Mouse (Mus musculus) lung, postnatal 0 days (tissue): Measurements from ENCODE around the gene Dgcr2. TPM values are rescaled to one million over a fixed set of nuclear protein-coding genes. Genes with fewer than 3 reads are reported as not detected.

Experiments used
- ATAC-seq: fragments of 200-750 bp; cut with Nextera tagmentation; 2 replicates; pipeline ENCODE4 v1.8.0; 2017; ENCODE audit warnings: moderate library complexity
- DNase-seq: peaks from one replicate; pipeline ENCODE4 v3.0.0-alpha.2; 2016; ENCODE audit warnings: low spot score
- H3K27ac ChIP-seq: fragments of 300-500 bp; sonication (generic); 2 replicates; pipeline ENCODE4 v1.5.1; 2014; ENCODE audit warnings: antibody characterized with exemption, mild to moderate bottlenecking, low read length, mixed read lengths
- H3K27me3 ChIP-seq: fragments of 300-500 bp; sonication (generic); replicated peaks from 2 replicates; pipeline ENCODE4 v1.6.1; 2014; ENCODE audit warnings: low read length, mixed read lengths; ENCODE audit not compliant: insufficient read depth
- H3K36me3 ChIP-seq: fragments of 300-500 bp; sonication (generic); 2 replicates; pipeline ENCODE4 v1.6.1; 2014; ENCODE audit warnings: low read length, mixed read lengths; ENCODE audit not compliant: insufficient read depth
- H3K4me1 ChIP-seq: fragments of 300-500 bp; sonication (generic); 2 replicates; pipeline ENCODE4 v1.6.1; 2014; ENCODE audit warnings: antibody characterized with exemption, low read depth, low read length, mixed read lengths; ENCODE audit not compliant: insufficient read depth
- H3K4me2 ChIP-seq: fragments of 300-500 bp; sonication (generic); replicated peaks from 2 replicates; pipeline ENCODE4 v1.6.1; 2014; ENCODE audit warnings: low read depth, mild to moderate bottlenecking, low read length, moderate library complexity, mixed read lengths
- H3K4me3 ChIP-seq: fragments of 300-500 bp; sonication (generic); 2 replicates; pipeline ENCODE4 v1.5.1; 2014; ENCODE audit warnings: low read depth, low read length
- H3K9ac ChIP-seq: fragments of 300-500 bp; sonication (generic); replicated peaks from 2 replicates; pipeline ENCODE4 v1.6.1; 2014; ENCODE audit warnings: low read depth, mild to moderate bottlenecking
- H3K9me3 ChIP-seq: fragments of 300-500 bp; sonication (generic); 2 replicates; pipeline ENCODE4 v1.6.1; 2016; ENCODE audit warnings: low read length, mixed read lengths
- CTCF ChIP-seq: IDR thresholded peaks from 2 replicates; pipeline ENCODE4 v1.5.1; 2016; ENCODE audit warnings: antibody characterized with exemption, mild to moderate bottlenecking
- EP300 ChIP-seq: IDR thresholded peaks from 2 replicates; pipeline ENCODE4 v1.6.1; 2016; ENCODE audit warnings: antibody characterized with exemption, mild to moderate bottlenecking, control low read depth
- whole genome bisulfite sequencing: fragments of 180-500 bp; shearing (Covaris S2); extraction: QIAGEN DNeasy Blood & Tissue Kit; methylation state at CpG from one replicate; pipeline ENCODE4 v1.1.7; 2014; 5-methylcytosine and 5-hydroxymethylcytosine counted together
- polyA plus RNA-seq: library from polyadenylated mRNA; unstranded; fragments of >200 nt; fragmentation: Nextera tagmentation; extraction: Ambion mirVana; gene quantifications from 2 replicates; pipeline ENCODE4 v1.2.1, GENCODE M21; 2015

Dgcr2 gene
- polyA plus RNA-seq, 1 experiment from 2014 or later: 47.3 TPM

DNA sequence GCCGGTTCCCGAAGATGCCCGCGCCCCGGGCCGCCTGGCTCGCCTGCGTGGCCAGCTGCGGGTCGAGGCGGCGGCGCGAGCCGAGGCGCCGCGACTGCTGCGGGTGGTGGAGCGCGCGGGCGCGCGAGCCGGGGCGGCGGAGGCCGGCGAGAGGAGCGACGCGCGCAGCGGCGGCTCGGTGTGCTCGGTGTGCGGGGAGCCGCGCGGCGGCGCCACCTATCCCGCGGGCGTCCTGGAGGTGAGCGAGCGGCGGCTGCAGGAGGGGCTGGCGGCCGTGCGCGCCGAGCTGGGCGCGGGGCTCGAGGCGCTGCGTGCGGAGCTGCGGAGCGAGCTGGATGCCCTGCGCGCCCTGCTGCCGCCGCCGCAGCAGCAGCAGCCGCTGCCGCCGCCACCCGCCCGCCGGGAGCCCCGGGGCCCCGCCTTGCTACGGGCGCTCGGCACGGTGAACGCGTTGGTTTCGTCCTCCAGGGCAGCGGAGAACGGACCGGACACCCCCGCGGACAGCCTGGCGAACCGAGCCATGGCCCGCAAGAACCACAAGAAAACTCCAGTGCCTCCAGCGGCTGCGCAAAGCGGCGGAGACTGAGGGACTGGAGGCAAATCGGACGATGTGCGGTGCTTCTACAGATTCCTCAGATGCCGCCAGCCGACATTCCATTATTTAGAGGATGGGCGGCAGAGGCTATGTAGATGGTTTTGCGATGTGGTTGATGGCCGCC lies 64.5 kb downstream of the Dgcr2 start:
- DNase-seq: no peak
- Histone ChIP-seq H3K27ac (no peak overlapping the region), H3K27me3 (peaks cover 49% of the 10 kb centered on the region), H3K4me2 (peak overlapping the region; percentile 97), H3K4me1 (peaks cover 5% of the 10 kb centered on the region; the same call in 1 of the 2 replicates), H3K4me3 (peak overlapping the region; percentile 51), H3K36me3 (no peaks in the 10 kb centered on the region), H3K9me3 (no peaks in the 10 kb centered on the region), H3K9ac (no peak overlapping the region)
- TF ChIP-seq EP300 (no peak), CTCF (no peak)
- 0 out of 2 replicates have a peak, but pooled peaks have one; percentile 35 for ATAC-seq
- under 1% methylated on average over 52 of the region's 103 CpGs for WGBS

DNA sequence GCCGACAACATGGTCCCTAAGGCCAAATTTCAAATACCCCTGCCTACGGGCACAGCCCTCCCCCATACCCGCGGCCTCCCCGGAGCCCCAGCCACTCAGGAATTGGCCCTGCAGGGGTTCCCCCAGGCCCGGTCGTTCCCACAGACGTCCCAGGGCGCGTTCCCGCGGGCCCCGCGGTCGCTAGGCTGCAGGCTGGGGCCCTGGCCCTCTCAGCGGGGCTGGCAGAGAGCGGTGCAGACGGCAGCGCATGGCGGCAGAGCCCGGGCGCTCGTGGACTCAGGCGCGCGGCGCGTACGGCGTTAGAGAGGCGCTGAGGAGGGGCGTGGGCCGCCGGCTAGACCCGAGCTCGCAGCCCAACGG lies 65.1 kb downstream of the Dgcr2 start:
- peaks cover 5% of the 10 kb centered on the region; the same call in 1 of the 2 replicates for H3K4me1 ChIP-seq
- H3K4me2 ChIP-seq: peak overlapping the region; percentile 97
- H3K9ac ChIP-seq: no peak overlapping the region
- DNase-seq: no peak
- no peaks in the 10 kb centered on the region for H3K36me3 ChIP-seq
- TF ChIP-seq CTCF: no peak
- TF ChIP-seq EP300: no peak
- peaks cover 49% of the 10 kb centered on the region for H3K27me3 ChIP-seq
- 0% methylated on average over 28 of the region's 37 CpGs for WGBS
- H3K4me3 ChIP-seq: peak overlapping the region; percentile 51
- peak; percentile 33; the same call in 1 of the 2 replicates for ATAC-seq
- H3K9me3 ChIP-seq: no peaks in the 10 kb centered on the region
- H3K27ac ChIP-seq: no peak overlapping the region

DNA sequence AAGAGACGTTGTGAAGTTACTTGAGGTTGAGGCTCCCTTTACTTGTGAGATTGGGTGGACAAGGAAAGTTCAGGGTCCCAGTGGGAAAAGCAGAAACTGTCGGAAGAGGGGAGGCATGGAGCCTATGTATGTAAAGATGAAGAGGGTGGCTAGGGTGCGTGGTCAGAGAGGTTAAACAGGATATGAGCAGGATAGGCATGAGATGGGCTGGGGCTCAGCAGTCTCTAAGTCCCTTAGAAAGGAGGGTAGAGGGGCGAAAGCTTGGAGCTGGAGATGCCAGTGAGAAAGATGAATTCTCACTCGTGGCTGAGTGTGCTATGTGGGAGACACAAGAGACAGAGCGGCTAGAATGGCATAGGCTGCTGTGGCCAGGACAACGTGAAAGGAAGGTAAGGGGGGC lies 65.5 kb downstream of the Dgcr2 start, which contains the start of gene B830017H08Rik:
TSS of gene B830017H08Rik (plus strand) at position 301 of the 400 bp plus-strand sequence.
- no peak within 1 kb of the TSS for H3K27ac ChIP-seq
- no peak within 1 kb of the TSS for H3K9ac ChIP-seq
- H3K9me3 ChIP-seq: no peaks in the 10 kb centered on the region
- H3K4me1 ChIP-seq: peaks cover 5% of the 10 kb centered on the region; the same call in 1 of the 2 replicates
- H3K4me3 ChIP-seq: peak within 1 kb of the TSS; percentile 51
- H3K27me3 ChIP-seq: peaks cover 49% of the 10 kb centered on the region
- DNase-seq (no peak), ATAC-seq (no peak)
- peak within 1 kb of the TSS; percentile 97 for H3K4me2 ChIP-seq
- no peak for TF ChIP-seq CTCF
- no peak for TF ChIP-seq EP300
- H3K36me3 ChIP-seq: no peaks in the 10 kb centered on the region
- WGBS: 29% methylated on average over 7 of the region's 7 CpGs

DNA sequence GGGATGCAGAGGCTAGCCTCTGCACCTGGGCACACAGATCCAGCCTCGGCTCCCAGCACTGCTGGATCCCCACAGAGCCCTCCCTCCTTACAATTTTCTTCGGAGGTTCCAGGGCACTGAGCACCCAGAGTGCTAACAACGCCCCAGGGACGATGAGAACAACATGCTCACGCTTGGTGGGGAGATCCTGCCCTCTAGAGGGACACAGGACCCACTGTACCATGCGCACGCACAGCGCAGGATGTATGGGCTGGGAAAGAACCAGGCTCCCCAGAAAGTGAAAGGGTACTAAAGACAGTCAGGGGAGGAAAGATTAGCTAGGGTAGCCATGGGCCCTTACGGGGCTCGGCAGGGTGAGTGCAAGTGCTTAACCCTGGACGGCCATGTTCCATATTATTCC lies 66.6 kb downstream of the Dgcr2 start:
- H3K9ac ChIP-seq: no peak overlapping the region
- DNase-seq: no peak
- no peak overlapping the region for H3K4me3 ChIP-seq
- H3K36me3 ChIP-seq: no peaks in the 10 kb centered on the region
- H3K27me3 ChIP-seq: peaks cover 49% of the 10 kb centered on the region
- no peak overlapping the region for H3K27ac ChIP-seq
- no peak overlapping the region for H3K4me2 ChIP-seq
- H3K4me1 ChIP-seq: peaks cover 5% of the 10 kb centered on the region; the same call in 1 of the 2 replicates
- WGBS: 15% methylated on average over 11 of the region's 11 CpGs
- no peaks in the 10 kb centered on the region for H3K9me3 ChIP-seq
- peak; percentile 52 for TF ChIP-seq CTCF
- no peak for TF ChIP-seq EP300
- no peak for ATAC-seq

DNA sequence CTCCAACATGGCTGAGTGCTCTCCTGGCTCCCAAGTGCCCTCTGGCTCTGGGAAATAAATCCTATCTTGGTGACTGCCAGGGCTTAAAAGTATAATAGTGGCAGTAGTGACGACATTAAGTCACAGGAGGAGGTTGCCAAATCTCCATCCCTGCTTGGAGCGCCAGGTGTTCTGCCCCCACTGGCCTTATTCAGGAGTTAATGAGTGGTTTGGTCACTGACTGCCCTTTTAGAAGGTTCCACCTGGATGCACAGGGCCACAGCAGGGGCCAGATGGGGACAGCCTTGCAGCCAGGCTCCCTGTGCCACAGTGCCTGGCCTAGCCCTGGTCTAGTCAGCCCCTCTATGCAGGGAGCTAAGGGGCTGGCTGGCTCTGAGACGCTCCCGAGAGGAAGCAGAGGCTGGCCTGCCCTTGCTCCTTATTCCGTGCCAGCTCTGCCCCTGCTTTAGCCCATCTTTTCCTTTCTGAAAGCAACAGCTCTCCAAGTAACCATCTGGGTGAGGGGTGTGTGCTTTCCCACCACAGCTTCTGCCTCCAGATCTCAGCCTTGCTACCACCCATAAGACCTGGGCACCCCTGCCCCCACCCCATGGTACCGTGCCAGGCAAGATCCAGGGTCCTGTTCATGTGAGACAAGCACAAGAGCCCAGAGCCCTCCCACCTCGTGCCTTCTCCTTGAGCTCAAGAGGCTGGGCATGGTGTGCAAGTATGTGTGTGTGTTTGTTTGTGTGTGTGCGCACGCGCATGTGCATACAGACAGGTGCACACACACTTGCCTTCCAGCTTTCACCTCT lies 67.8 kb downstream of the Dgcr2 start:
- Histone ChIP-seq H3K4me2 (no peak overlapping the region), H3K4me3 (no peak overlapping the region), H3K4me1 (peaks cover 5% of the 10 kb centered on the region; the same call in 1 of the 2 replicates), H3K27me3 (peaks cover 48% of the 10 kb centered on the region), H3K36me3 (no peaks in the 10 kb centered on the region), H3K9ac (no peak overlapping the region), H3K9me3 (no peaks in the 10 kb centered on the region), H3K27ac (no peak overlapping the region)
- no peak for TF ChIP-seq CTCF
- TF ChIP-seq EP300: no peak
- DNase-seq (no peak), ATAC-seq (no peak)
- WGBS: 67% methylated on average over 10 of the region's 10 CpGs

DNA sequence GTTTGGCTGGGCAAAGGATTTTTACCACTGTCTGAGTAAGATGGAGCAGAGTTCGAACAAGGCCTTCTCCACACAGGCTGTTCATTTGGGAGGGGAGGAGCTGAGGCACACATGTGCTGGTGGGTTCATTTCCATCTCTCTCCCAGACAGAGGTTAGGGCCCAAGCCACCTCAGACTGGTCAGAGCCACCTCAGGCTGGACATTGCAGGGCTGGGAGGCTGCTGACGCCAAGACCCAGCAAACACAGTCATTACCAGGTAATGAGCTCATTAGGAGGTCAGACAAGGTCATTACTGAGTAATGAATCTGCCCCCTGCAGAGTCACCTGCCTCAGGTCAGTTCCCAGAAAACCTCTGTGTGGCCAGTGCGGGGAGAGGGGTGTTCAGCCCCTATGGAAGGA lies 69.5 kb downstream of the Dgcr2 start:
- H3K9ac ChIP-seq: no peak overlapping the region
- peaks cover 31% of the 10 kb centered on the region for H3K27me3 ChIP-seq
- ATAC-seq: no peak
- DNase-seq: no peak
- H3K9me3 ChIP-seq: no peaks in the 10 kb centered on the region
- 63% methylated on average over 3 of the region's 3 CpGs for WGBS
- H3K4me1 ChIP-seq: peaks cover 5% of the 10 kb centered on the region; the same call in 1 of the 2 replicates
- H3K27ac ChIP-seq: no peak overlapping the region
- TF ChIP-seq CTCF (no peak), EP300 (no peak)
- no peak overlapping the region for H3K4me2 ChIP-seq
- H3K36me3 ChIP-seq: no peaks in the 10 kb centered on the region
- no peak overlapping the region for H3K4me3 ChIP-seq
